Mouse (Mus musculus) spleen, embryonic (tissue): ENCODE data around the gene Sh3kbp1.
"Not testable (repeated sequence)": the region's sequence is repeated elsewhere in the genome, so short reads cannot be mapped to it uniquely, and the experiment has no call there.

ENCODE experiments used
- CTCF ChIA-PET: fragments of 350-600 bp; sonication (Branson Sonifier 250); formaldehyde crosslinking; loops from one replicate; lab custom pipeline; 2022; lab: Charles Lee

The Sh3kbp1 gene

DNA sequence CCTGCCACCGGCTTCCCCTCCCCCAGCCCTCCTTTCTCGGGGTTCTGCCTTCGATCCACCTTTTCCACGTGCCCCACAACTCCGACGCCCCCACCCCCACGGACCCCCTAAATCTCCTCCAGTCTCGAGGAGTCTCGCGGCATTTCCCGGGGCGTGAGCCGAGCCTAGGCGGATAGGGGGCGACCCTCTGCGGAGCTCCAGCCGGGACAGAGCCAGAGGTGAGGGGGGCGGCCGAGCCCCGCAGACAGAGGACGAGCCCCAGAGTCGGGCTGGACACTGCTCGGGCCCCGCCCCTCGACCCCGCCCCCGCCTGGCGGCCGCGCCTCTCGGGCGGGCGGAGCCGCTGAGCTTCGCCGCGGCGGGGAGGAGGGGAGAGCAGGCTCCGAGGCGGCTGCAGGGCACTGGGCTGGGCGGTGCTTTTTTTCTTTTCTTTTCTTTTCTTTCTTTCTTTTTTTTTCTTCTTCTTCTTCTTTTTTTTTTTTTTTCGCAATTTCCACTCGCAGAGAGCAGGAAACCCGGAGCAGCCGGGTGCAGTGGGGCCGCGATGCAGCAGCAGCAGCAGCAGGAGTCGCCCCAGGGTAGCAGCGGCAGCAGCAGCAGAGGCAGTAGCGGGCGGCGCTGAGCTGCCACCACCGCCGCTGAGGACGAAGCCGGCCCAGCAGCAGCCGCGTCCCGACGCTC lies at the start of gene Sh3kbp1:
Gene Sh3kbp1 (plus strand): TSS at position 366 of the 681 bp plus-strand sequence.
- CTCF ChIA-PET, result interaction anchor here (0.9 kb wide), 1 partner anchor 289 kb away, joined by 4 read pairs; no protein-coding TSS in a partner anchor

DNA sequence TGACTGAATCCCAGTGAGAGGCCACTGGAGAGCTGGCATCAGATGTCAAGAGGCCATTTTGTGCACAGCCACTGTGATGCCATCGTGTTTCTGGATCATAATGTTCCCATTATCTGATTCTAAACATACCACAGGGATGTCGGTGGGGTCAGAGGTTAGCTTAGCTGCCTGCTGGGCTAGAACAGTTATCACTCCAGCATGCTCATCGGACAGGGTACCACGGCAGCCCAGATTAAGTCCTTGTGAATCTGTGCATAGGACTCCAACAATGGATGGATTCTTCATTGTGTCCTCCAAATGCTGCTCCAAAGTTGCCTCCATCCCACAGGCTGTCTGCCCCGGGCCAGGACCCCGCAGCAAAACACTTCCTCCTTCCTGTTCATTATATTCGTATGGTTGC lies 42.3 kb upstream of the Sh3kbp1 start:
- CTCF ChIA-PET, result not testable (repeated sequence)

DNA sequence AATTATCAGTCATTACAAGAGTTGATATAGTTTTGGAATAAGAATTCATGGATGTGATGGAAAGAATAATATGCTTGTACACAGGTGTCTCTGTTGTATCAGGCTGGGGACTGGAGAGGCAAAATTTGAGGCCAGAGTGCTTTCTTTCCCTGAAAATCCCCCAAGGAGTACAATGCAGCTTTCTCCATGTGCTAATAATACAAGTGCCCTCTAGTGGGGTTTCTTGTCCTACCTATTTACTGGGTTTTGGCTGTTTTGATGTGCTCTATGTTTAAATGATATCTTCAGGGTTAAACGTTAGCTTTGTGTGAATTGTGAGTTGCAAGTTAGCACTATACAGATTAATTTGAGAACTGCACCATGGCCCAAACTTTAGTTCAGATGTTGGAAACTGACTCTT lies 35.4 kb upstream of the Sh3kbp1 start:
- CTCF ChIA-PET, result no interaction called here

DNA sequence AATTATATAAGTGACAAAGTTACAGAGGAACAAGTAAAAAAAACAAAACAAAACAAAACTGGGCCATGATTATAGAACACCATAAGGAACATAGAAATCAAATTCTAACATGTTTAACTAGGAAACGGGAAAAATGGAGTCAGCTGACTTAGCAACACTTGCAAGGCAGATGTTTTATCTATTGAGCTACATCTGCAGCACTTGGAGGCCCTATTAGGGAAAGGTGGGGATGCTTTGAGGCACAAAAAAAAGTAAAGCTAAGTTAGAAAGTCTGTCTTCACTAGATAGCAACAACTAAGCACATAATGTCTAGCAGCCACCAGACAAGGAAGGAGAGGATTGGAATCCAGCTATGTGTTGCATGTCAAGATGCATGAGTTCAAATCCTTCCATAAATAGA lies 29.6 kb upstream of the Sh3kbp1 start:
- CTCF ChIA-PET, result no interaction called here

DNA sequence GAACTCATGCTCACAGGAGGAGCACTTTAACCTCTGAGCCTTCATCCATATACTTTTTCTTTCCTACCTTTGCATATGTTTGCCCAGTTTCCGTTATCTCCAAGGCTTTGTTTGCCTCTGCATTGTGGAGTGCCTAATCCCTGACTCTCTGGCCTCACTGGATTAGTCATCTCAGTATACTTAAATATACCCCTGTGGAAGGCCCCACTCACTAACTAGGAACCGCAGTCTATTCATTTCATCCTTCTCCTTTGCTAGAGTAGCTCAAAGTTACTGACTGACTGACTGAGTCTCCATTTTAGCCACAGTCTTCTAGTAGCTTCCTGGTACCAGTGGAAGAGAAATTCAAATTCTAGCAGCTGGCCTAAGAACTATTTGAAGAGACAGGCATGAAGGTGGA lies 22.2 kb upstream of the Sh3kbp1 start:
- CTCF ChIA-PET, result no interaction called here

DNA sequence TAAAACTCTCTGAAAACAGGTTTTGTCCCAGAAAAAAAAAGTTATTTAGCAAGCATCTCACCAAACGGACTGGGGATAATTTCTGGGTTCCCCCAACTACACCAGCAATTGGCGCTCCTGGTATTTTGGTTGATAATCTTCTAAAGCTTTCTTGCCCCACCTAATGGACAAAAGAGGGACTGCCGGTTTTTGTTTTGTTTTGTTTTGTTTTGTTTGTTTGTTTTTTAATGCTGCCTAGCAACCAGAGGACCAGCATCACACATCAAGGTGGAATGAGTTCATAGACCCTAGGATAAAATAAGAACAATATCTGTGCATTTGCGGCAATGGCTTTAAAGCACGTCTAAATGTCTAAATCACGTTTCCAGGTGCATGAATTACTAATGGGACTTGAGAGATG lies 20.1 kb upstream of the Sh3kbp1 start:
- CTCF ChIA-PET, result no interaction called here

DNA sequence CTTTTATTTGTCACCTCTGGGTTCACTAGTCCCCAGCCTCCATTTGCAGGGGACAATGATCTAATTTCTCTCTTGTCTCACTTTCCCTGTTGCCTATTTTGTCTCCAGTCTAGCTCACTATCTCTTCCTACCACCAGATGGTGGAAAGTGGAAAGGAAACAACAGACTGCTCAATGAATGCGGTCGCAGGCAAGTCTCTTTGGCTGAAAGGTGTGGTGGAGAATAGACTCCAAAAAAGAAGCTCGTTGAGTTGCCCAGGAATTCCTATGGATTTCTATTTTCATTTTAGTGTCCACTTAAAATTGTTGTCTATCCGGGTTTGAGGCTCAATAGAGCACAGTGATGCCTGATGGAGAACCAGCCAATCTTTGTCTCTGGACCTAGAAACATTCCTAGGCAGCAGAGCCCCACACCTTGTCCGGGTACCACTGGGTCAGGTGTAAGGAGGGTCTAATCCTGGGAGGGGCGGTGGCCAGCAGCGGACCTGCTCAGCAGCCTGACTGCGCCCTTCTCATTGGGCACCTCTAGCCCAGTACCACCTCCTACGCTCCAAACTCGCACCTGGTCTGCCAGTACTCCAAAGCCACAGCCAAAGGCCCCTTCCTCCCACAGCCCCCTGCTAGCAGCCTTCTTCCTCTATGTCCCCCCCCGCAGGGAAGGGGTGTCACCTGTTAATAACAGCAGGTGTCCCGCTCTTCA lies 715 bp upstream of the Sh3kbp1 start:
- CTCF ChIA-PET, result interaction anchor here (0.5 kb wide), 1 partner anchor 246 kb away, joined by 5 read pairs; no protein-coding TSS in a partner anchor

DNA sequence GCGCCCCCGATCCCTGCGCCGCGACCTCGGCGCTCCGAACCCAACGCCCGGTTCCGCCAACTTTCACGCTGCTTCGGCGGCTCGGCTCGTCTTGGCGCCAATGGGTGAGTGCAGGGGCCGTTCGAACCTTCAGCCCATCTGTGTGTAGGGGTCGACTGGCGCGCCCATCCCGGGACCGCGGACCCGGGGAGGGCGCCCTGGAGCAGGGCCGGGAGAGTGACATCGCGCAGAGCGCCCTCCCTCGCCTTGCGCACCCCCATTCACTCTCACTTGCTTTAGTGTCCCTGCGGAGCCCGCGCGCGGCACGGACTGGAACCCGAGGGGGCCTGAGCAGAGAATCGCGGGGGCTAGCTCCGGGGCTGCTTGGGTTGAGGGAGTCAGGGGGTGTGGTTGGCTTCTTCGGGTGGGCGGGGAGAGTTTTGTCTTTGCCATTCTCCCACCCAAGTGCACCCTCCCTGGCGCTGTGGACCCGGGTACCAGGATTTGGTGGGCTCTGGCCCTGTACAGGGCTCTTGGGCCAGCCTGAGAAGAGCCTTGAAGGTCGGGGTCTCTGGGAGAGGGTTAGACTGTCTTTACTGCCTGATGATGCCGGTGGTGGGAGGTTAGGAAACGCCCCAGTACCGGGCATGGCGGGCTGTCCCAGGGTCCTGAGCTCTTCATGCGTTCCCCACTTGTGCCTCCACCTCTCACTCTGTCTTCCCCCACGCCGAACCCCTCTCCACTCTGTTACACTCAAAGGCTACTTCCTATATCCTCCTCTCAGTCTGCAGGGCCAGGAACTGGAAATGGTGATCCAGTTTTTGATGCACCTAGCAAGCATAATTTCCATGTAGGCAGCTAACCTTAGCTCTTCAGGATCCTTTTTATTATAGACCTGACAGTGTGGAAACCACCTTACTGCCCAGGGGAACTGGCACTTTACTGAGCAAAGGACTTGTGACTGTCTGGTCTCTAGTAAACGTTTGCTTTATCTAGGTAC lies 805 bp downstream of the Sh3kbp1 start:
- CTCF ChIA-PET, result interaction anchor here (0.9 kb wide), 1 partner anchor 289 kb away, joined by 4 read pairs; no protein-coding TSS in a partner anchor

DNA sequence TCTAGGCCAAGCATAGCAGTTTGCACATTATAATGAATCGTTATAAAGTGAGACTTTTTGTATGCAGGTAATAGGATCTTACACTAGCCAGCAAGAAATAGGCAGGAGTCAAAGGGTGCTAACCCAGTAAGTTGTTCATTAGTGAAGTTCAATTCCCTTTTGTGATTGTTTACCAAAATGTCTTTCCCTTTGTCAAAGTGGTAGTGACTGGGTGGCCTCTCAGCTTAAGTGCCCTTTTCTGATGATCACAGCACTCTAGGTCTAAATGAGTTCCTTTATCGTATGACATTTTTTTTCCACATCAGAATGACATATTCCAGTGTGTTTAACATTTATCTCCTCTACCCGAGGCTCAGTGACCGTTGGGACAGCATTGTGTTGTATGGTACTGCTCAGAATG lies 1.6 kb downstream of the Sh3kbp1 start:
- CTCF ChIA-PET, result no interaction called here

DNA sequence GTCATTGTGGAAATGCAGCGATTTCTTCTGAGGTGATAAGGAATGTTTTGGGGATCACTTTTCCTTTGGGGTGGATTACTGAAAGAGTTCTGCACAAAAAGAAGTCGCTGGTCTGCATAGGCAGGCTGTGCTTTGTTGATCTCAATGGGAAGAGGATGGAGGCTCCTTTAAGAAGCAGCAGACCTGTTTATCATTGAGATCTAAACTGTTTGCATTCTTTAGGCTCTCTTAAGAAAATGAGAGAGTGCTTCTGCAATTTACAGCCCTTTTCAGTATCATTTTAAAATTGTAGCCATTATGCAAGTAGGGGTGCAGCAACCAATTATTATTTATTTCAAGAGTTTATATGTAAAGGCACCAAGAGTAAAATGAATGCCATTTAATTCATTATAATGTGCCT lies 2.1 kb downstream of the Sh3kbp1 start:
- CTCF ChIA-PET, result no interaction called here

DNA sequence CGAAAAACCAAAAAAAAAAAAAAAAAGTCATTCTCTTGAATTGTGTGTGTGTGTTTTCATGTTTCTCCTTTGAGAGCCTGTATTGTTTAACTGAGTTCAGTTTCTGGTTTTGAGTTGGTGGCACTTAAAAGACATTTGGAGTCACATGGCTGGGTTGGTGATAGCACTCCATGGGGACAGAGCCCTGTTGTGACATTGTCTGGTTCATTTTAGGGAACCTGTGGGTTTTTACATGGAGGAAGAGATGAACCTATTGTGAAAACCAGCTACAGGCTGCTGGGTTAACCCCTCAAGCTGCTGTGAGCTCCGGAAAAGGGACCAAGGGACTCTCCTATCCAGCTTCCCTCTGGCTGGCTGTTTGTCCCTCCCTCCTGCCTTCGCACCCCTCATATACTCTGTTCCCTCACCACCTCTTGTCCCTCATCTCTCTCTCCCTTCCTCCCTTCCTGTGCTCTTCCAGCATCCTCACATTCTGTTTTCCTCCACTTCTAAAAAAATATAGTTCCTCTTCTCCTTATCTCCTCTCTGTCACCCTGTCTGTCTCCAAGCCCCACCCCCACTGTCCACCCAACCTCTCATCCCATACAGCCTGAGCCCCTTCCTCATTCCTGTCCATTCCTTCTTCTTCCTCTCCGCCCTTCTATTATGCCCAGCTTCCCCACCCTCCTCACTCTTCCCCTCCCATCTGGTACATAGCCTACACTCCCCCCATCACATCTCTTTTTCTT lies 11.6 kb downstream of the Sh3kbp1 start:
- CTCF ChIA-PET, result interaction anchor here (0.7 kb wide), 1 partner anchor 145 kb away, joined by 3 read pairs; no protein-coding TSS in a partner anchor

DNA sequence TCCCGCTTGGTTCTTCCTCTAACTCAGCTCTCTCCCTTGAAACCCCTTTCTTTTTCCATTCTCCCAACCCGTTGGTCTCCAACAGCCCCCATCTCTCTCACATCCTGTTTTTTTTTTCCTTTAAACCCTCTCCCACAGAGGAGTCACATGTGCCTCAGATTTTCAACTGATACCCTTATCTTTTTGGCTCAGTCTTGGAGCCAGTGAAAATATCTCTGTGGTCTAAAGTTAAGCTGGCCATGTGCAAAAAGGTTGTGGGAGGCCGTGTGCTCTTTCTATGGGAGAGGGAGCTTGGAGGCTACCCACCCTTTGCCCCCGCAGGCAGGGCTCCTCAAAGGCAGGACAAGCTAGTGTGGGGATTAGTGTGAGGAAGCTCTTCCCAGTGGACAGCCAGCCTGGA lies 12.9 kb downstream of the Sh3kbp1 start:
- CTCF ChIA-PET, result interaction anchor here (0.7 kb wide), 1 partner anchor 51 kb away, joined by 3 read pairs; no protein-coding TSS in a partner anchor

DNA sequence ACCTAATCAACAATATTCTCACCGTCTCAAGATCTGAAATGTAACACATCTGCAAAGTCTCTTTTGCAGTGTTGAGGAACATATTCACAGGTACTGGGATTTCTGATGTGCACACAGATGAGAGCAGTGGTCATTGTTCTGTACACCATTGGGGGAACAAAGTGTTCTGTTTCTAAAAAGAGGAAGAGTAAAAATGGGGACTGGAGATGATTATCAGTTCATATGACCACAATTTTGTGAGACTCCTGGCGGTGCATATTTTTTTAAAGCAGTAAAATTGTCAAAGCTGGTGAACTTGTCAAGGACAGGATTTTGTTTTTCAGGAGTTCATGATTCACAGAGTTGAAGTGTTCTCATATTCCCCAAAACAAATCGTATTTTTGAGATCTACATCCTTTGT lies 18.2 kb downstream of the Sh3kbp1 start:
- CTCF ChIA-PET, result no interaction called here

DNA sequence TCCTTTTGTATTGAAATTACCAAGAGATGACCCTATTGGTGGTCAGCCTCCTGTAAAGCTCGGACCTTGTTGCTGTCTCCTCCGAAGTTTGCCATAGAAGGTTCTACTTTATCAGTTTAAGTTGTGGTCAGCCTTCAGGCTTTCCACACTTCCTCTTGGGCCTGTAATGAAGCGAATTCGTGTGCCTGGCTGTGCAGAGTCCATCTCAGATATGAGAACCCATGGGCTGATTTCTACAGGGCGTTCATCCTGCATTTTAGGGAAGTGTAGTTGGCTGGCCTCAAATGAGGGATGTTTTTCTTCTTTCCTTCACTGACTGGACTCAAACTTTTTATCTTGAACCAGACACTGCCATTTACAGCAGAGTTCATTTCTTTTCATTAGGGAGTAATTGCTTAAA lies 20.5 kb downstream of the Sh3kbp1 start:
- CTCF ChIA-PET, result interaction anchor here (0.6 kb wide), 1 partner anchor 210 kb away, joined by 10 read pairs; no protein-coding TSS in a partner anchor

DNA sequence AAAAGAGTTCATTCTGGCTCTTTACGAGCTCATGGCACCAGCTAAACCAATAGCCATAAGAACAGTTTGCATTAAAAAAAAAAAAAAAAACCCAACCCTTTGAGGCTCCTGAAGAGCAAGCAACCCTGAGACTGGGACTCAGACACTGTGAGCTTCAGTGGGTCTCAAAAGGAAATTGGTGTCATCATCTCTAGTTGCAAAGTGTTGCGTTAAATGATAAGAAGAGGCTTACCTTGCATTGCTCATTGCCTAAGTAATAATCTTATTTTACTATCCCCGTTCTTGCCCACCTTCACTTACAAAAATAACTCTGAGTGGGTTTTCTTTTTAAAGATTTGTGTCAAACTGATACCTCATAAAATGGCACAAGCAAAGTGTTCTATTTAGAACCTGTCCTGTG lies 21.5 kb downstream of the Sh3kbp1 start:
- CTCF ChIA-PET, result no interaction called here

DNA sequence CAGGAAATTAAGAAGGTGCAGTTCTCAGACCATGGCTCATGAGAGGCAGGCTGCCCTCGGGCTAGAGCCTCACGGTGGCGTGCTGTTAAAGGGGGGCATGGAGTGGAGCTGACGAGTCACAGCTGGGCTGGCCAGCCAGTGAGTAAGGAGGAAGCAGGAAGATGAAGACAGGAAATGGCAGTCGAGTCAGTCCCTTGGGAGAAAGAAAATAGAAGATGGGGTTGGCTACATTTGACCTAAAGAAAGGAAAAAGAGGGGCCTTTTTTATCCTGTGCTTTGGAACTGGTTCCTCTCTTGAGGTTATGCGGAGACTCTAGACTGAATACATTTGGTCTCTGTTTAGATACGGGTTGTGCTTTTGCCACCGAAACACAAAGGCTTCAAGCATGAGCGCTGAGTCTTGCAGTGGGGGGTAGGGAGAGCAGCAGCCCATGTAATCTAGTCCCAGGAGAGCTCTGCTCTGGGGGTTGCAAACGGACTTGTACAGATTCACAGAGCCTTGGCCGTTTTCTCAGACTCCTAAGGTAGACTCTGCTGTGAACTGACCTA lies 23.1 kb downstream of the Sh3kbp1 start:
- CTCF ChIA-PET, result interaction anchor here (0.9 kb wide), 1 partner anchor 83 kb away, joined by 3 read pairs; no protein-coding TSS in a partner anchor

DNA sequence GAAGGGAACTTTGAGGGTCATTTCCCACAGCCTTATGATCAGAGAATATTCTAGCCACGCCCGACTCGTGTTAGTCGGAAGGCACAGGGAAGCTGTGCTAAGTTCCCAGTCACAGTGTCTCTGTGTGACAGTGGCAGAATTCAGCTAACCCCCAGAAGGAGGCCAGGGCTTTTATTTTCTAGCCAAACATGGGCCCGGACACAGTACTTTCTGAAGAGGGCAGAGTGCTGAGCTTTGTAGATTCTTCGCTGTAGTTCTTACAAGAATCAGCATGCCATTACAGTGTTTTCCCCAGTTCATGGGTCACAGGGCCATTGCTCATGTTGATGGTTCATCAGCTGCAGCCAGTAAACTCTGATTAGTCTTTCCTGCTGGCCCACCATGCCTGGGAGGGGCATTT lies 23.7 kb downstream of the Sh3kbp1 start:
- CTCF ChIA-PET, result interaction anchor here (0.9 kb wide), 1 partner anchor 84 kb away, joined by 3 read pairs; no protein-coding TSS in a partner anchor

DNA sequence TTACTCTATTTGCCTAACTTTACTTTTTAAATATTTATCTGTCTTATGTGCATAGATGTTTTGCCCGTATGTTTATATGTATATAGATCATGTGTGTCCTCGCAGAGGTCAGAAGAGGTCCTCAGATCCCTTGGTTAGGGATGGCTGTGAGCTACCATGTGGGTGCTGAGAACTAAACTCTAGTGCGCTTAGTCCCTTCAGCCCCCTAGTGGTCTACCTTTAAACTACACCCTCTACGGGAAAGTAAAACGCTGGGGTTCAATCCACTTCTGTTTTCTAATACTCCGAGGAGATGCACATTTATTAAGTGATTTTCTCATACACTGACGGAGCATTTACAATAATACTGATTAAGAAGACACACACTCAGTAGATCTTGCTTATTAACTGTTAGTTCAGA lies 44.3 kb downstream of the Sh3kbp1 start:
- CTCF ChIA-PET, result no interaction called here

DNA sequence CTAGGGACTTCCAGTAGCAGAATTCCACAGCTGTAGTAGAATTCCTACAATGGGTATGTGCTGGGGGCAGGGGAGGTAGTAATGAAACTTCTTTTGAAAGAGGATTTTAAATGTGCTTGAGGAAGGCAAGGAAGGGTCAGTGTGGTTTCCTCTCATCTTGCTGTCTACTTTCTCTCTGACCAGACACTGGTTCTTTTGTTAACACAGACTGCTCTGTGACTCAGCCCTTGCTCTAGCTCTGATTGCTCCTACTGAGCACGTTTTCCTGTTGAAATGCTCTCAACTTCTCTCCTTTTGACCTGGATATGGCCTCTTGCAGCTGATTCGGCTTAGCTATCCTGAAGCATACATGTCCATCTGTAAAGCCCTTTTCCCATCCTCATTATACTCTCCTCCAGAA lies 45.4 kb downstream of the Sh3kbp1 start:
- CTCF ChIA-PET, result interaction anchor here (1.1 kb wide), 1 partner anchor 112 kb away, joined by 3 read pairs; no protein-coding TSS in a partner anchor

DNA sequence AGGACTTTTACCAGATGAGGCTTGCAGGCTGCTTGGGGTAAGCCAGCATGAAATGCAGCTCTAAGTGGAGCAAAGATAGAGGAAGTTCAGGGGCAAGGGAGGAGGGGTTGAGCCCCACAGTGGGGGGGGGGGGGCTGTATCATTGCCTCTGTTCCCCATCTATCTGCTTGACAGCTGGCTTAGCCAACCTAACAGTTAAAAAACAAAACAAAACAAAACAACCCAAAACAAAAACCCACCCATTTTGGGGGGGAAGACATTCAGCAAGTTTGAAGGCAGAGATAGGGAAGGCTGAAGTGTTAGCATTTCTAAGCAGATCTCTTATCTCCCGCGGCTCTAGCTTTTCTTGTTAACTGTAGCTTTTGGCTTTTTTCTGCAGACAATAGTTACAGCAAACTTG lies 49.2 kb downstream of the Sh3kbp1 start:
- CTCF ChIA-PET, result interaction anchor here (0.7 kb wide), 1 partner anchor 297 kb away, joined by 4 read pairs; no protein-coding TSS in a partner anchor
